Mouse (Mus musculus): ENCODE measurements at regions not wholly inside any gene's neighbourhood (a gene's known extent, or its start where the extent isn't known, plus 50 kb on each side); places are given as distances from the start of the nearest gene placed in this dataset.

DNA sequence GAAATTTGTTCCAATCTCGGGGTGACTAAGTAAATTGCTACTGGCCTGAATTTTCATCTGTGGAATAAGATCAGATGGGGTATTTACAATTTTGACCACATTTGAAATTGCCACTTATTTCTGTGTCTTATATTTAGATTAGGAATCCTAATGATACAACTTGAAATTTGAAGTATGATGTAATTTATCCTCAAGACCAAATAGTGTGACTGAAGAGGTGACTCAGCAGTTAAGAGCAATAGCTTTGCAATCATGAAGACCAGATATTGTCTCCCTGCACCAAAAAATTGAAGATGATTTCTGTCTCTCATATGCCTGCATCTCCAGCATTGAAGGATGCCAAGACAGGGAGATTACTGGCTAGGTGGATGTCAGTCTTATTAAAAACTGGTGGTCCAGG, 114.3 kb upstream of the Gm597 start:
- H3K27me3 ChIP-seq (ENCODE audit: insufficient read depth, low read length), result no peaks in the 10 kb centered on the region
- no peaks in the 10 kb centered on the region for H3K36me3 ChIP-seq (ENCODE audit: insufficient read depth)
- TF ChIP-seq CTCF (IDR thresholded peaks at IDR 0.05; ENCODE audit: low read depth), result no peak
- H3K9ac ChIP-seq, result no peak overlapping the region
- 66% methylated on average over 1 of the region's 1 CpGs for WGBS
- no peaks in the 10 kb centered on the region for H3K4me1 ChIP-seq (ENCODE audit: insufficient read depth)
- H3K4me3 ChIP-seq (ENCODE audit: low read depth, low read length), result no peak overlapping the region
- H3K4me2 ChIP-seq, result no peak overlapping the region
- no peak for DNase-seq
- no peaks in the 10 kb centered on the region for H3K9me3 ChIP-seq (ENCODE audit: low read depth, low read length)
- no peak for ATAC-seq (ENCODE audit: insufficient read depth)
- no peak overlapping the region for H3K27ac ChIP-seq (ENCODE audit: low read depth)

DNA sequence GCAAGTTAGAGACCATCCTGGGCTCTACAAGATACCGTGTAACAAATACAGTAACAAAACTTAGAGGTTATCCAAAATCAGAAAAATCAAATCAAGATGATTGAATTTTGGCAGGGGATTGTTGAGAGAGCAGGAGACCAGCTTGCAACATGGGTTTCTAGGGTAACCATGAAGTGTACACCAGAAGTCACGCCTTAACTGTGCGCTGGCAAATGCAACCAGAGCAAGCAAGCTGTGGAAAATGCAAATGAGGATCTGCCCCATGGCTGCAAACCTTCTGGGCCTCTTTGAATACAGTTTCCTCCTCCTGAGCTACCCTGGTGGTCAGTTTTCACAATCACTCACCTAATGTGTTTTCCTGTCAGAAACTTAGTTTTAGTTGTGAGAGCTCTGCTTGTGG, 97.6 kb upstream of the Gm597 start:
- H3K4me2 ChIP-seq, result no peak overlapping the region
- 85% methylated on average over 3 of the region's 3 CpGs for WGBS
- no peak overlapping the region for H3K9ac ChIP-seq
- no peak overlapping the region for H3K27ac ChIP-seq (ENCODE audit: low read depth)
- TF ChIP-seq CTCF (IDR thresholded peaks at IDR 0.05; ENCODE audit: low read depth), result no peak
- no peaks in the 10 kb centered on the region for H3K9me3 ChIP-seq (ENCODE audit: low read depth, low read length)
- H3K4me3 ChIP-seq (ENCODE audit: low read depth, low read length), result no peak overlapping the region
- no peak for ATAC-seq (ENCODE audit: insufficient read depth)
- DNase-seq, result peak; percentile 2
- no peaks in the 10 kb centered on the region for H3K4me1 ChIP-seq (ENCODE audit: insufficient read depth)
- no peaks in the 10 kb centered on the region for H3K27me3 ChIP-seq (ENCODE audit: insufficient read depth, low read length)
- H3K36me3 ChIP-seq (ENCODE audit: insufficient read depth), result no peaks in the 10 kb centered on the region

DNA sequence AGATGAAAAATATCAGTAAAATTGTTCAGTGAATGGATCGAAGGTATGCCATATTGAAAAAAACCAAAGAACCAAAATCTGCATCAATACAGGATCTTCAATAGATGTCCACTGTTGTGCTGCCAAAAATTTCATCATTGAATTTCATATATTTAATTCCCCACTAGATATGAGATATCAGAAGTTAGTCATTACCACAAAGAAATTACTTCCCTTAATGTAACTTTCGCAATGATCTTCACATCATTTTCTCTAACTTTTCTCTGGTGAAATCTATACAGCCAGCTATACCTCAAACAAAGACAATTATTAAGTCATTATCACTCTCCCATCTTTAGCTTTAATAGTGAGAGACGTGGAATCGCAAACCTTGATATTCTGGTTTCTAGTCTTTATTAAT, 64.5 kb upstream of the Gm597 start:
- H3K4me1 ChIP-seq (ENCODE audit: insufficient read depth), result no peaks in the 10 kb centered on the region
- ATAC-seq (ENCODE audit: insufficient read depth), result no peak

DNA sequence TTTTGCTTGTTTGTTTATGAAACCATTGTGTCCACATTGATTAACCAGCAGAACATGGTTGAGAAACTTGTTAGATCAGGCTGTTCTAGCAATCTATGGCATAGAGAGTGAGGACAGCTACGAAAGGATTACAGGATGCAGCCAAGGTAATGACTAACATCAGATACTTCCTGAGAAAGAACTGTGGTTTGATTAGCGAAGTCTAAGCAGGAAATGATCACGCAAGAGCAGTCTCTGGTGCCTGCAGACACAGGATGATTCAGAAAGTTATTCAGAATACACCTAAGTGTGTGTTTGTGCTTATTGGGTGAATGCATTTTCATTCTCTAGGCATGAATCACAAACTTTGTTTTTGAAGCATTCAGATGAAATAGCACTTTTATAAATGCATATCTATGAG, 61.3 kb upstream of the Gm597 start:
- 68% methylated on average over 3 of the region's 3 CpGs for WGBS
- no peak for TF ChIP-seq CTCF (IDR thresholded peaks at IDR 0.05; ENCODE audit: low read depth)
- Histone ChIP-seq H3K9ac (no peak overlapping the region), H3K27ac (ENCODE audit: low read depth) (no peak overlapping the region), H3K4me2 (no peak overlapping the region), H3K4me1 (ENCODE audit: insufficient read depth) (no peaks in the 10 kb centered on the region), H3K36me3 (ENCODE audit: insufficient read depth) (no peaks in the 10 kb centered on the region), H3K4me3 (ENCODE audit: low read depth, low read length) (no peak overlapping the region), H3K27me3 (ENCODE audit: insufficient read depth, low read length) (no peaks in the 10 kb centered on the region), H3K9me3 (ENCODE audit: low read depth, low read length) (no peaks in the 10 kb centered on the region)
- no peak for ATAC-seq (ENCODE audit: insufficient read depth)
- DNase-seq, result no peak

More for the DNA sequence above, 64.5 kb upstream of the Gm597 start:
- Histone ChIP-seq H3K4me2 (no peak overlapping the region), H3K4me3 (ENCODE audit: low read depth, low read length) (no peak overlapping the region), H3K9ac (no peak overlapping the region), H3K27ac (ENCODE audit: low read depth) (no peak overlapping the region), H3K36me3 (ENCODE audit: insufficient read depth) (no peaks in the 10 kb centered on the region), H3K9me3 (ENCODE audit: low read depth, low read length) (no peaks in the 10 kb centered on the region), H3K27me3 (ENCODE audit: insufficient read depth, low read length) (no peaks in the 10 kb centered on the region)
- no peak for TF ChIP-seq CTCF (IDR thresholded peaks at IDR 0.05; ENCODE audit: low read depth)
- no peak for DNase-seq
- 93% methylated on average over 4 of the region's 4 CpGs for WGBS

All from lung, embryonic 14.5 days (tissue).